In the genomic region with DNA sequence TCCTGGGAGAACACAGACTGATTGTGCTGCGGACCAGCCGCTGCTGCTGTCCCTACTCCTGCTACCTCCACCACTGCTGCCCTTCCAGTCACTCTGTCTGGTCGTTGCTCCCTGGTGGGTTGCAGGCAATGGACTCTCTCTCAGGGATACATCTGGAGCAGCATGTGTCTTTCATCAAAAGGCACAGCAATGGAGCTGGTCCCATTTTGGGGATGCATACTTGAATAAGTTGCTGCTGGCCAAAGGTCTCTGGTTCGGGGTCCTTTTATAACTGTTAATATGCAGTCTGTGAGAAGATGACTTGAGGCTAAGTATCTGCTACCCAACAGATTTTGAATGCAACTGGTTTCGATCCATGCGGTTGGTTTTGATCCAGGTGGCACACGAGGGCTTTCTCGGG, we compare ENCODE assay signal across 12 mouse cellular contexts.
DNase-seq lines count a peak whose midpoint lies in the region; ATAC-seq lines count a peak whose summit lies in the region.
"Had no signal": no experiment of that assay in that cellular context is flagged by ENCODE, and none has a peak within 500 bp of the region (broad histone marks: within the 10 kb centered on the region; RNA-seq: fewer than 3 reads in every experiment).

No protein-coding gene starts in this region.

- DNase-seq in kidney, adult 11 months, result no peak
- peak; percentile 15 for DNase-seq in lung, postnatal 36 days
- DNase-seq in neural tube, embryonic 10.5 days (ENCODE audit: extremely low spot score, low spot score), result no peak
- no peak for DNase-seq in urinary bladder, adult 2 months (ENCODE audit: low spot score)
- DNase-seq: cerebellum, adult 9-11 months; thymus, postnatal 36 days had no signal

- H3K4me1 ChIP-seq in kidney, embryonic 15.5 days, result peaks cover 13% of the 10 kb centered on the region; the same call in 1 of the 2 replicates
- peaks cover 10% of the 10 kb centered on the region for H3K4me1 ChIP-seq in embryonic facial prominence, embryonic 12.5 days
- 0 out of 2 replicates have a peak, but pooled peaks cover 3% of the 10 kb centered on the region for H3K4me1 ChIP-seq in heart, embryonic 15.5 days (replicated peaks)
- H3K4me1 ChIP-seq: midbrain, embryonic 10.5 days had no signal

- H3K9me3 ChIP-seq in kidney, embryonic 15.5 days (replicated peaks), result no peaks in the 10 kb centered on the region
- H3K9me3 ChIP-seq in embryonic facial prominence, embryonic 12.5 days, result no peaks in the 10 kb centered on the region
- H3K9me3 ChIP-seq in heart, embryonic 15.5 days (replicated peaks), result no peaks in the 10 kb centered on the region
- H3K9me3 ChIP-seq: midbrain, embryonic 10.5 days had no signal

- WGBS in kidney, embryonic 15.5 days, result 73% methylated on average over 8 of the region's 8 CpGs
- WGBS in embryonic facial prominence, embryonic 12.5 days, result 50% methylated on average over 8 of the region's 8 CpGs
- 66% methylated on average over 8 of the region's 8 CpGs for WGBS in heart, embryonic 15.5 days

- H3K36me3 ChIP-seq in kidney, embryonic 15.5 days, result no peaks in the 10 kb centered on the region
- no peaks in the 10 kb centered on the region for H3K36me3 ChIP-seq in embryonic facial prominence, embryonic 12.5 days
- H3K36me3 ChIP-seq in heart, embryonic 15.5 days, result no peaks in the 10 kb centered on the region
- H3K36me3 ChIP-seq: midbrain, embryonic 10.5 days had no signal

- H3K4me2 ChIP-seq in kidney, embryonic 15.5 days, result no peak overlapping the region
- no peak overlapping the region for H3K4me2 ChIP-seq in embryonic facial prominence, embryonic 12.5 days (replicated peaks)
- no peak overlapping the region for H3K4me2 ChIP-seq in heart, embryonic 15.5 days

- H3K27ac ChIP-seq in kidney, embryonic 15.5 days, result peak overlapping the region; percentile 49; the same call in 1 of the 2 replicates
- peak overlapping the region; percentile 61 for H3K27ac ChIP-seq in embryonic facial prominence, embryonic 12.5 days
- peak overlapping the region; percentile 49 for H3K27ac ChIP-seq in heart, embryonic 15.5 days
- H3K27ac ChIP-seq: midbrain, embryonic 10.5 days had no signal

- H3K9ac ChIP-seq in kidney, embryonic 15.5 days, result no peak overlapping the region
- H3K9ac ChIP-seq in embryonic facial prominence, embryonic 12.5 days, result no peak overlapping the region
- H3K9ac ChIP-seq in heart, embryonic 15.5 days, result no peak overlapping the region

- no peak for ATAC-seq in kidney, embryonic 15.5 days (replicated peaks; ENCODE audit: low FRiP score)
- ATAC-seq in embryonic facial prominence, embryonic 12.5 days (ENCODE audit: insufficient number of reproducible peaks, insufficient read depth, low FRiP score, low TSS enrichment), result no peak
- ATAC-seq in heart, embryonic 15.5 days (replicated peaks; ENCODE audit: insufficient number of reproducible peaks, insufficient read depth, low FRiP score, low read depth), result no peak
- ATAC-seq: CD4-positive, CD25-positive, alpha-beta regulatory T cell, adult 4 months; inflammation-experienced regulatory T-cells, adult 6 months had no signal

- H3K27me3 ChIP-seq in kidney, embryonic 15.5 days, result no peaks in the 10 kb centered on the region
- no peaks in the 10 kb centered on the region for H3K27me3 ChIP-seq in embryonic facial prominence, embryonic 12.5 days
- no peaks in the 10 kb centered on the region for H3K27me3 ChIP-seq in heart, embryonic 15.5 days

- H3K4me3 ChIP-seq in kidney, embryonic 15.5 days (replicated peaks), result no peak overlapping the region
- H3K4me3 ChIP-seq in embryonic facial prominence, embryonic 12.5 days, result no peak overlapping the region
- H3K4me3 ChIP-seq in heart, embryonic 15.5 days, result no peak overlapping the region
- H3K4me3 ChIP-seq: midbrain, embryonic 10.5 days had no signal
